Mouse (Mus musculus) lung, postnatal 4 days (tissue): ENCODE results near the gene Mfn2.
A peak's percentile ranks its signal among the peaks of the same experiment; 100 is the strongest.

Experiments used
- DNase-seq, 2 experiments: peaks; one replicate each; pipeline ENCODE4 v3.0.0; 2021

The Mfn2 gene

GRCm38 (mm10) chr4:147909486-147909885 is 5.0 kb upstream of the Mfn2 start:
- no peak for DNase-seq

GRCm38 (mm10) chr4:147906230-147906629 is 1.7 kb upstream of the Mfn2 start:
- DNase-seq = no peak

- DNase-seq = no peak
Measured at GRCm38 (mm10) chr4:147905090-147905659, 671 bp upstream of the Mfn2 start.

GRCm38 (mm10) chr4:147903601-147904000 is 903 bp downstream of the Mfn2 start:
- DNase-seq = no peak

- no peak for DNase-seq
Measured at GRCm38 (mm10) chr4:147902906-147903500, 1.5 kb downstream of the Mfn2 start.

GRCm38 (mm10) chr4:147900452-147900851 is 4.1 kb downstream of the Mfn2 start:
- DNase-seq = no peak

GRCm38 (mm10) chr4:147897348-147897747 is 7.2 kb downstream of the Mfn2 start:
- no peak for DNase-seq

GRCm38 (mm10) chr4:147896411-147896810 is 8.1 kb downstream of the Mfn2 start:
- DNase-seq = no peak

GRCm38 (mm10) chr4:147895815-147896330 is 8.6 kb downstream of the Mfn2 start:
- DNase-seq = no peak

GRCm38 (mm10) chr4:147890341-147890740 is 14.2 kb downstream of the Mfn2 start:
- no peak for DNase-seq

GRCm38 (mm10) chr4:147888237-147888636 is 16.3 kb downstream of the Mfn2 start:
- no peak for DNase-seq

GRCm38 (mm10) chr4:147887277-147887676 is 17.2 kb downstream of the Mfn2 start:
- no peak for DNase-seq

- no peak for DNase-seq
Measured at GRCm38 (mm10) chr4:147886158-147886557, 18.3 kb downstream of the Mfn2 start.

GRCm38 (mm10) chr4:147884138-147884537 is 20.4 kb downstream of the Mfn2 start:
- DNase-seq = no peak

- DNase-seq = no peak
Measured at GRCm38 (mm10) chr4:147883041-147883440, 21.5 kb downstream of the Mfn2 start.

GRCm38 (mm10) chr4:147881792-147882191 is 22.7 kb downstream of the Mfn2 start:
- no peak for DNase-seq

GRCm38 (mm10) chr4:147879865-147880264 is 24.6 kb downstream of the Mfn2 start:
- no peak for DNase-seq

- no peak for DNase-seq
Measured at GRCm38 (mm10) chr4:147879456-147879855, 25.0 kb downstream of the Mfn2 start.

- DNase-seq = no peak
Measured at GRCm38 (mm10) chr4:147878537-147878936, 26.0 kb downstream of the Mfn2 start.

GRCm38 (mm10) chr4:147875852-147876575 is 28.5 kb downstream of the Mfn2 start:
- DNase-seq = no peak

GRCm38 (mm10) chr4:147869238-147869637 is 35.3 kb downstream of the Mfn2 start:
- DNase-seq = no peak

- peak; percentile 95 to 98 for DNase-seq
Measured at GRCm38 (mm10) chr4:147868450-147869031, 36.0 kb downstream of the Mfn2 start, which contains the start of the genes Miip and Fv1. Gene Miip (minus strand): TSS chr4:147868816. Gene Fv1 (plus strand): TSS chr4:147868979.
